Mouse (Mus musculus) 3T3-L1 (cell line): ENCODE measurements around the gene Fry.

Experiments used
- DNase-seq: peaks from one replicate; pipeline ENCODE4 v3.0.0-alpha.2; 2015; ENCODE audit warnings: low read depth, low spot score

Fry gene

DNA sequence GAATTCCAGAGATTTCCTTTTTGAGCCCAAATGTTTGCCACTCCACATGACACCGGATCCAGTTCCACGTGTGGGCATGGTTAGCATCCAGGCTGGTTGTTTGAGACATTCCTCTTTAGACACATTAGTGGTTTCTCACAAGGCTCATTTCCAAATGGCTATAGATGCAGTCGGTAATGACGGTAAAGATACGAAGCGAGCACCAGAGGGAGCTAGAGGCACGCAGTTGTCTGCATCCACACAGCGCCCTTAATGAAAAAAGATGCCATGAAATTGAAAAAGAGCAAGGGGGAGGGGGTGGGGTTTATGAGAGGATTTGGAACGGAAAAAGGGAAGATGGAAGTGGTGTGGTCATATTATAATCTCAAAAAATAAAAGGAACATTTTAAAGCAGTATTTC is 50.3 kb downstream of the Fry start:
- peak; percentile 78 for DNase-seq

DNA sequence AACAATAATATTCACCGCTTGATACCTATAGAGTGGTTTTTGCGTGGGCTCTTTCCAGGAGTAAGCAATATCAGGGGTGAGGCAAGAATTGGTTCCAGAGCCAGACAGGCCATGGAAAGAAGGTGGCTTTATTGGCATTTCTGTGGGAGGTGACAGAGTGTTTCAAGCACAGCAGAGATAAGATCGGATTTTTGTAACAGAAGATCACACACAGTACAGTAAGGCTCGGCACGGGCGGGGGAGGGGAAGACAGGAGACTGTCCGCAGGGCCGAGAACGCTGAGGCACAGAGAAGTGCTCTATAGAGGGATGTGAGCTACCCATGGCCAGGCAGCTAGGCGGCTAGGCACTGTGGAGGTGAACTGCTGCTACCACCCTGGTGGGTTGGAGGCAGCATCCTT is 53.1 kb downstream of the Fry start:
- no peak for DNase-seq

DNA sequence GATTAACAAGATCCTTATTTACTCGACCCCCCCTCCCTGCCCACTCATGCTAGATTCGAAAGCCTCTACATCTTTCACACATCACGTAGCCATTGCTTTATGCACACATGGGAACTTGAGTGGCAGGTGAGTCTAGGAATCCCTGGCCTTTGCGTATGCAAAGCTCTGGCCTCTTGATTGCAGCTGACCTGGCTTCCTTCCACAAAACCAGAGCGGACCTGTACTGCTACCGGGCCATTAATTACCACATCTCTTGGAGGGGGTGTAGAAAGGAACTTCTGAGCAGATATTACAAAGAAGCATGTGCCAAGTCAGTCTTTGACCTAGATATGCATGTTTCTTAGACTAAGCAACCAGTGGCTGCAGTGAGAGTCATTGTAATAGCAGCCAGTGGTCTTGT is 55.4 kb downstream of the Fry start:
- no peak for DNase-seq

DNA sequence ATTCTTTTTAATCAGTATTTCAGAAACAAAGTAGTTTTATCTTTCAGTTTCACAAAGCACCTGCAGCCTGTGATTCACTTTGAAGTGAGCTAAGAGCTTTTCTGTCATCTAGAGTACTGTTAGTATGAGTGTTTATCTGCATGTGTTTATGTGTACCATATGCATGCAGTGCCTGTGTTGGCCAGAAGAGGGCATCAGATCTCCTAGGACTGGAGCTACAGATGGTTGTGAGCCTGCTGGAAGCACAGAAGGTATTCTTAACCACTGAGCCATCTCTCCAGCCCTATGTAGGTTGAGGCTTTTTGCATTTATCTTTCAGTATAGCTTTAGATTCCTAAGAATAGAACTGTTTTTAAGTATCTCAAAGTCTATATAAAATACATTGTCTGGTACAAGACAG is 56.5 kb downstream of the Fry start:
- peak; percentile 7 for DNase-seq

DNA sequence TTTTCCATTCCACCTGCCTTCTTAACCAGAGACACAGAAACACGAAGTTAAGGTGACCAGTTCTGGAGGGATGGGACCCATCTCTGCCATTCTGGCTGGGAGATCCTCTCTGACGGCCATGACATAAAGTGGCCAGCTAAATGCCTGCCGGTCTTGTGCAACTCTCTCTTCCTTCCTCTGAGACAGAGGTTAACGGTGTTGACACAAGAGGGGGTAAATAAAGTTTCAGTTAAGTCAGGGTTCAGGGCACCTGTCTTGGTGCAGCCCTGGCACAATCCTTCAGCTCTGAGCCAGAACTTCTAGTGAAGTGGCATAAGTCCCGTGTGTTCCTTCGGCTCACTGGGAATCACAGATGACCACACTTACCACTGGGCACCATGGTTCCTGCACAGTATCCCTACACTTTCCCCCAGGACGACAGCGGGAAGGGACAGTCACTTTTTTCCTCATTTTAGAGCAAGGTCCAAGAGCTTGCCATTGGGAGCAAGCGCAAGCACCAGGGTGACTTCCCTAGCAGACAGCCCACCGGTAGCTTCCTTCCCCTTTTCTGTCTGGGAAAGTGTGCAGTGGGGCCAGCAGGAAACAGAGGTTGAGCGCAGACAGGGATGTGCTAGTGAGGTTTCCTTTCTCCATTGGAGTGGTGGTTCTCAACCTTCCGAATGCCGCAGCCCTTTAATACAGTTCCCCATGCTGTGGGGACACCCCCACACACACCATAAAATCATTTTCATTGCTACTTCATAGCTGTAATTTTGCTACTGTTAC is 58.0 kb downstream of the Fry start:
- no peak for DNase-seq

DNA sequence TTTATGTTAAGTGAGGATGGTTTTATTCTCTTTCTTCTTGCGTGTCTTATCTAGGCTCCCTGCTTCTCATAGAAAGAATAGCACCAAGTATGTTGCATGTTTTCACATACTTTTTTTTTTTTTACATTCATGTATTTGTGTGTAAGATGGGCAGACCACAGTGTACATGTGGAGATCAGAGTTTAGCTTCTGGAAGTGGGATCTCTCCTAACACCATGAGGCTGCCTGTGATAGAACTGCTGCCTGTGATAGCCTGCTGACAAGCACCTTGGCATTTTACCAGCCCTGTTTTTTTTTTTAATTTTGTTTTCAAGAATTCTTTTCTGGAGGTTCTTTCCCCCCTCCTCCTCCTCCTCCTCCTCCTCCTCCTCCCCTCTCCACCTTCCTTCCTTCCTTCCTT is 59.3 kb downstream of the Fry start:
- no peak for DNase-seq

DNA sequence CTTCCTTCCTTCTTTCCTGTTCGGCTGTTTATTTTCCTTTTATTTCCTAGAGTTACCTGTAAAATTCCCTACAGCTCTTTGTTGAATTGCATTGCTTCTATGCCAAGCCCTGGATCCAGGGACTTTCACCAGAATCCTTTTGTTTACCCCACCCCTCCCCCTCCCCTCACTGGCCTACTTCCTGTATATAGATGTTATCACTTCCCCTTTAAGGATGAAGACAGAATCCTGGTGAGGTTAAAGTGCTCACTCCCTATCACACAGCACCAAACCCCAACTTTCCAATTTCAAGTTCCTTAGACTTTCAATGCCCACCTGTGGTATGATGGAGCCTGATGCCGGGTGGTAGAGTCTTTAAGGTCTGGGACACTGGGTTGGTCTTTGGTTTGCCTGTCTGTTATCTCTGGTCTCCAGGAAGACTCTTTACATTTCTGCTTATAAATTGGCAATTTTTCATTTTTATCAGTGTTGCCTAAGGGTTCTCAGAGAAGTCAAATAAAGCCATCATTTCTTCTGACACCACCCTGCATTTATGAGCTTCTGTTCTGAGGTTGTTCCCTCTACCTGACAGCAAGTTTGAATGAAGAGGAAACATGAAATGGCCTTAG is 59.9 kb downstream of the Fry start:
- no peak for DNase-seq

DNA sequence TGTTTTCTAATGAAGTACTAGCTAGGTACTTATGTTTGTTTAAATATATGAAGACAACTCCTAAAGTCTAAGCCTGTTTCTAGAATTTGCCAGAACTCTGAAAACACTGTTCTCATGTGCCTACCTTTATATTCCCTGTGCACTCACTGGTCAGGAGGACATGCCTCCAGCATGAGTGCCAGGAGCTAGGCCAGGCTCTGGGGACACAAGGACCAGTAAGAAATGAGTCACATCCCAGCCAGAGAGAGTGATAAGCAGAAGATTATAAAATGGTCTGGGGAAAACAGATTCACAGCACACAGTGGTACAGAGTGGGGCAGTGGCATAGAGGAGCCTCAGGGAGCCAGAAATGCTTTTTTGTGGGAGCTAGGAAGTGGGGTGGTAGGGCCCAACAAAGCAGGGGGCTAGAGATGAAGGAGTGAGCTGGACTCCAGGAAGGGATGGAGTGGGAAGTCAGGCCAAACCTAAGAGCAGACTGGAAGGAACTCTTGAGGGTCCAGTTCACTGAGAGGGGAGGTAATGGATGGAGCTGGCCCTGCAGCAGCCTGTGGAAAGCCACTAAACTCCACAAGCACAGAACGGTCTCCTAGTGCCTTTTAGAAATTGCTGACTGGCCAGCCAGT is 62.7 kb downstream of the Fry start:
- DNase-seq = no peak

DNA sequence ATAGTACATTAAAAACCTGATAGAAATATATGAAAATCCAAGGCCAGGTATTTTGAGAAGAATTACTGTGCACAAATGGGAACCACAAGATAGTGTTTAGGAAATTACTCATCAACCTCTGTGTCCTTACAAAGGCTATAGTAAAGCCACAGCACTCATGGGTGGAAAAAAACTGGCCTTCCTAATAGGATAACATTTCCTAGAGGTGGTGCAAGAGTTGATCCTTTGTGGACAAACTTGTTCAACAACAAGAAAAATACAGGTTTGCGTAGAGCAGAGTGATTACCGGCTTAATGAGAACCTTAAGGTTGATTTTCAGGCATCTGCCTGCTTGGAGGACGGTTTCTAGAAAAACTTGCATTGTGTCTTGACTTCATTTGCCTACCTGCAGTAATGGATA is 66.5 kb downstream of the Fry start:
- DNase-seq = no peak

DNA sequence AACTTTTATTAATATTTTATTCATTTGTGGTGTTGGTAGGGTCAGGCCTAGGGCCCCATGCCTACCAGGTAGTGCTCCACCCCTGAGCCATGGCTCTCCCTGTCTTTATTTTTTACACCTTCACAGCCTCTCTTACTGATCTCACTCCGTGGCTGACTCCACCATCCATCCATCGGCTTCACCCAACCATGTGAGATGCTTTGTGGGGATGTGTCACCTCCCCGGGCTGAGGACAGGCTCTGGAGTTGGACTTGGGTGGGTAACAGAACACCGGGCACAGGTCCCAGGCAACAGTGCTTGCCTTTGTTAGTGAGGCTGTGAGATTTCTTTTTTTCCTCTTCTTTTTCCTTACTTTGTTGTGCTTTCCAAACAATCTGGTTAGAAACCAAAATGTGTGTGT is 67.7 kb downstream of the Fry start:
- no peak for DNase-seq

DNA sequence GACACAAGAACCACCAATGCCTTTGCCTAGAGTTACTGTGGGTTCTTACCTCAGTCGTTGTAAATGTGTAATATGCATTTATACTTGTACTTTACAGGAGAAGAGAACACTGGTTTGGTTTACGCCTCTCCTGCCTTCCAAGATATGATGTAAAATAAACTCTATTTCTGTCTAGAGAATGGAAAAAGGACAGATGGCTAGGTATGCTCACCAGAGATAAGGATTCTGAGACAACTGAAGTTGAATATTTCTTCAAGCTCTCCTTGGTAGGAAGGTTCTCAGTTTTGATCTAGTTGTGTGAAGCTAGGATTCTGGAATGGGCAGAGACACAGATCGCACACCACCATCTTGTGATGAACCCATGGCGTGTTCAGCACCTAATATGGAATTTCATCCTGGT is 68.2 kb downstream of the Fry start:
- DNase-seq = no peak

DNA sequence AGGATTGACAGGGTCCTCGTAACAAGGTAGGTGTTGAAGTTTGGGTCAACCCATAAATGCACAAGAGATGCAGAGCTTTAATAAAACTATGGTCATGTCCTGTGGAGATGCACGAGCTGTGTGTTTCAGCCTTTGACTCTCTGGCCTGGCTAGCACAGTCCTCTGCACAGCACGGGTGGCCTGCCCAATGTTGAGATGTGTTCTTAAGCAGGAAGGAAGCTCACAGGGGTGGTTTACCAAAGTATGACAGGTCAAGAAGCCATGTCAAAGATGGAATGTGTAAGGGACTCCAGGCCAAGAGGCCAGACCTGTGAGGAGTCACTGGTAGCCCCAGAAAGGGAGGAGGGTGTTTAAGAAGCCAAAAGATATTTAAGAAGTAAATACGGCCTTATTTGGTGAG is 69.6 kb downstream of the Fry start:
- DNase-seq = no peak

DNA sequence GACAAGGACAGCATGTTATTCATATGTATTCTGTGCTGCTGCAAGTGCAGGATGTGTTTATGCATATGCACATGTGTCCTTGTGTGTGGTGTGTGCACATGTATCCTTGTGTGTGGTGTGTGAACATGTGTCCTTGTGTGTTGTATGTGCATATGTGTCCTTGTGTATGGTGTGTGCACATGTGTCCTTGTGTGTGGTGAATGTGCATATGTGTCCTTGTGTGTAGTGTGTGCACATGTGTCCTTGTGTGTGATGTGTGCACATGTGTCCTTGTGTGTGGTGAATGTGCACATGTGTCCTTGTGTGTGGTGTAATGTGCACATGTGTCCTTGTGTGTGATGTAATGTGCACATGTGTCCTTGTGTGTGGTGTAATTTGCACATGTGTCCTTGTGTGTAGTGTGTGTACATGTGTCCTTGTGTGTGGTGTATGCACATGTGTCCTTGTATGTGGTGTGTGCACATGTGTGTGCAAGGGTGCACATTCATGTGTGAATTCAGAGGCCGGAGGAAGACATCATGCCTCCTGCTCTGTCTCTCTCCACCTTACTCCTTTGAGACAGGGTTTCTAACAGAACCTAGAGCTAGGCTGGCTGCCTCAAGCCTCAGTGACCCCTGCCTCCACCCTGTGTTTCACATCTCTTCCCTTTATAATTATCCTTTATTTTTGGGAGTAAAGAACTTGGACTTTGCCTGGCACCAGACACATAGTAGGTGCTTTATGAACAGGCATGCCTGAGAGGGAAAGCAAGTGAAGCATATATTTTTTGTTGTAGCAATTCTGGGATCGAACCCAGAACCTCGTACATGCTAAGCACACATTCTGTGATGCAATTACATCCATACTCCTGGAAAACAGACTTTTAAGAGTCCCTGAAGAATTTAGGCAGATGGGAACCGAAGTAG is 72.3 kb downstream of the Fry start:
- DNase-seq = no peak

DNA sequence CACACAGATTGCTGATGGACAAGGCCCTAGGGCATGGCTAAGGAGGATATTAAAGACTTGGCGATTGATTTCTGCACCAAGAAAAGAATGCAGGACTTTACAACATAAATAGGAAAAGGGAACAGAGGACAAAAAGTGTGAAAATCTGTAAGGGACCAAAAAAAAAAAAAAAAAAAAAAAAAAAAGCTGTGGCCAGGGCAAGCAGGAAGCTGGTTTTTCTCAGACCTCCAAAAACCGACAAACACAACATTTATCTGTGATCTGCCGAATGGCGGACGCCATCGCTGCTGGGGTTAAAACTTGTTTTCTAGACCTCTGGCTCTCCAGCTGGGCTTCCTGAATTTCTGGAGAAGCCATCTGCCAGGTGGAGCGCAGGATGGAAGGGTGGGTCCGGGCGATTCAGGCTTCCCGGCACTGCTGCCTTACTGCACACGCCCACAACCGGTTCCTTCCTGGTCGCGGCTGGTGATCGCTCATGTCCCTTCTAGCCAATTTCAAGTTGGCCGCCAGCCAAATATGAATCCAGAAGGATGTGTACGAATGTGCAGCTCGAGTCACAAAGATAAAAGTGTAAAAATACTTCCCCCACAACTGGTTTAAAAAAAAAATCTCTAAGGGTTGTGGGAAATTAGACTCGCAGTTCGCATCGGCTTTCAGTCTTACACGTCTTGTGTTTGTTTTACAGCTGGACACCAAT is 77.2 kb downstream of the Fry start:
- no peak for DNase-seq

DNA sequence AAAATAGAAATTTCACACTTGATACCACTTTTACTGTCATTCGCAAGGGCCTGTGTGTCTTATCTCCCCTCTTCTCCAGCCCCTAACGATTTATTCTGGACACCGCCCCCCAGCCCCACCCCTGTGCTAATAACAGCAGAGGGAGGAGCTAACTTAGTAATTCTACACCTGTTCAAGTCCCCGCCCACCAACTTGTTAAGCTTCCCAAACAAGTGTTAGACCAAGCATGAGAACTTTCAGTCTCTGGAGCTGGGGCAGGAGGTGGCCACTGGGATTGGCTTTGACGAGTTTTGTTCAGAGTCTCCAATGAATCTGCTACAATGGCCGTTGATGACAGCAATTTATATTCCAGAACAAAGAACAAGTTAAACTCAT is 77.8 kb downstream of the Fry start:
- DNase-seq = no peak

DNA sequence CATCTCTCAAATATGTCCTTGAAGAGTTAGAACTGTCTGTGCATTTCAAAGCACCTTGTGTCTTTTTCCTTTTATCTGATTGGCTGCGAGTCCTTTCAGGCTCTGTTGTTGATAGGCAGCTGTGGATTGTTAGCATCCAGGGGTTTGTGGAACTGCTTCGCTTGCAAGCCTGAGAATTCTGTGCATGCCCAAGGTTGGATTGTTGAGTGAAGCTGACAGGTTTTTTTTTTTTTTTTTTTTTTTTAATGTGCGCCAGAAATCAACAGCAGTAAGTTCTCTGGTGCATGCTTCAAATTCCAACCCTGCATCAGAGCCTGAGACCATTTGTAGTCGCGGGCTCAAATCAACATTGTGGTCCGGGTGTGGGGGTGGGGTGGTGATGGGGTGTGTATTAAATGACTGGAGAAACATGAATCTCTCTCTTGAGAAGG is 78.5 kb downstream of the Fry start:
- no peak for DNase-seq

DNA sequence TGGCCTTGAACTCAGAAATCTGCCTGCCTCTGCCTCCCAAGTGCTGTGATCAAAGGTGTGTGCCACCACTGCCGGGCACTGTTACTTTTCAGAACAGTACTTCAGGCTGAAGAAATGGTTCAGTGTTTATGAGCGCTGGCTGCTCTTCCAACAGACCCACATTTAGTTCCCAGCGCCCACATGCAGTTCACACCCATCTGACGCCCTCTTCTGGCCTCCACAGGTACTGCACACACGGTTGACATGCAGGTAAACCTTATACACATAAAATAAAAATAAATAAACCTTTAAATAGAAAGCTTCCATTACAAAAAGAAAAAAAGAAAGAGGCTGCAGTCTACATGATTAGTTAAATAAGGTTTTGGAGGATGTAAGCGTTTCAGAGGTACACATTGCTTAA is 88.3 kb downstream of the Fry start:
- no peak for DNase-seq

DNA sequence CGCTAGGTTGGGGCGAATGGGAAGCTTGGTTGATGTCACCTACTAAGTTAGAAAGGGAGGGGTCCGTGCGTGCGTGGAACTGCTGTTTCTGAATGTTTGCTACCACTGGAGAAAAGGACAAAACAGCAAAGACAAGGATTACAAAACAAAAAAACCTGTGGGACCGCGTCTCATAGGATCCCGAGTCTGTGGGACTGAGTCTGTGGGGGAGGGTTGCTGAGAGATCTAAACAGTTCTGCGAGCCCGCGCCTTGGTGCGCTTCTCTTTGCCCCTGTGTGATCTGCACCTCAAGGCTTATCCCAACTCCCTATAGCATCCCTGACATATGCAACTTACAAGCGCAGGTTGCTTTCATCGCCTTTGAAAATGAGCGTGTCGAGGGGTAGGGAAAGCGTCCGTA is 89.2 kb downstream of the Fry start:
- no peak for DNase-seq

DNA sequence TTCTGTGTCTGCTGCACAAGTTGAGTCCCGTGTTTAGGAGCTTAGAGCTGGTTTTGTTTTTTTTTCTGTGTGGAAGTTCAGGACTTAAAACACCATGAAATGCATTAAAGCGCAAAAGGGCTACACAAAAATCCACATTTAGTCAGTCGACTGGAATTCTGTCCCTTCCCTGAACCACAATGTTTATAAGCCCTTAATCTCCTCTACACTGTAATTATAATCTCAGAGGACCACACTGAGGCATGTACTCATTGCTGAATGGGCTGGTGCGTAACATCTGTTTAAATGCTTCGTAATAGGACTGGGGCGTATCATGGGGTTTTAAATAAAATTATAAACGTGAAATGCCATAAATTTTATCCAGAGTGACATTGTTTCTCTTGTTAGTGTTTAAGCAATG is 89.6 kb downstream of the Fry start:
- DNase-seq = no peak

DNA sequence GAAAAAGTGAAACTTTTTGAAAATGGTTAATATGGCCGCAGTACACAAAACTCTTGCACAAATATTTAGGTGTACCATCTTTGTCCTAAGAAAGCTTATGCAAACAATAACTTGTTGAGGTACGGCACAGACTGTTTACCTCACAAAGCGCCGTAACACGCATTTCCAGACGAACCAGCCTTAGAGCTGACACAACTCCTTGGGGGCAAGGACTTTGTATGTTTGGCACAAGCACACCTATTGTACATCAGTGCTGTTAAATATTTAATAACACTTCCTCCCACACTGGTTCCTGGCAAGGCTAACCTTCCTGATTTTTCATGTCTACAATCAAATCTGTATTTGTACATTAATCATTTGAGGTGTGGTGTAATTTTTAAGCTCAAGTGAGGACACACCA is 95.6 kb downstream of the Fry start:
- no peak for DNase-seq

DNA sequence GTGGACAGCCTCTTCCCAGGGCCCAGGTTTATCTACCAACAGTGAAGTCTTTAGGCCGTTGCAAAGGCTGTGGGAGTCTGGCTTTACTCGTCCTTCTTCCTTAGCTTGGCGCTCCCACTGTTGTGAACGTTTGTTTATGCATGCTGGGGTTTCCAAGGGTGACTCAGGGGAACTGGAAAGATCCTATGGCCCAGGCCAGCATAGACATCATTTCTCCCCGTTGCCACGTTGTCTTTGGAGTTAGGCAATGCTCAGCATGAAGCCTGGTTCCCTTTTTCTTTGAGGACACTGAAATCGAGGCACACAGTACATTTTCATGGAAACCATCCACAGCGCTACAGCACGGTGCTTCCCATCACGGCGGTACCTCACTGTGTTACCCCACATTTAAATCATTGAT is 97.6 kb downstream of the Fry start:
- no peak for DNase-seq

DNA sequence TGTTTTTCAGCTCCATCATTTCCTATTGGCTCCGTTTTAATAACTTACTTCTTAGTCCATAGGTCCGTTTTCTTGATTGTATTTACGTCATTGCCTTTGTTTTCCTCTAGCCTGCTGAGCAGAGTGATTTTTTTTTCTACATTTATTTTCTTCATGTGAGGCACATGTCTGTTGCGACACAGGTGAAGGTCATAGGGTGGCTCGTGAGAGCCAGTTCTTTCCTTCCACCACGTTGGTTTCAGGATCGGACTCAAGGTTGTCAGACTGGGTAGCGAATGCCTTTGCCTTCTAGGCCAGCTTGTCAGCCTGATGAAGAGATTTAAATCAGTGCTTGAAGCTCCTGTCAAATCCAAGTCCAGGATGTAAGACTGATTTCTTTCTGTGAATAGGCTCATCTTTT is 101.0 kb downstream of the Fry start:
- no peak for DNase-seq
